Mouse (Mus musculus) gastrocnemius, adult 18-20 months (tissue): ENCODE results near the gene Dnajc25. TPM values are rescaled to one million over a fixed set of nuclear protein-coding genes. Genes with fewer than 3 reads are reported as not detected.

Experiments
- DNase-seq: peaks from one replicate; pipeline ENCODE4 v3.0.0; 2021; ENCODE audit warnings: low spot score
- total RNA-seq, 2 experiments: library from RNA; stranded (reverse); gene quantifications; 2 replicates each; pipeline ENCODE4 v1.2.3; 2021

Gene Dnajc25
- total RNA-seq, 2 experiments from 2014 or later, result 9.3 to 12.1 TPM

- no peak for DNase-seq
Observed at GRCm38 (mm10) chr4:59069276-59069675, 74.4 kb downstream of the Dnajc25 start.

Other genes with a start within 250 kb of the Dnajc25 start
- under 1 TPM in 1 of 2 experiments, not detected in 1; 0.21 TPM for gene Olfr267, start 207.3 kb upstream of the Dnajc25 start, total RNA-seq
- gene Ecpas, start 82.3 kb upstream of the Dnajc25 start, total RNA-seq, result 100 to 1,000 TPM; 263 to 302 TPM
- gene Zkscan16, start 51.4 kb upstream of the Dnajc25 start, total RNA-seq, result not detected
- gene Ptgr1, start 7.9 kb upstream of the Dnajc25 start, total RNA-seq, result under 1 TPM; 0.80 to 0.90 TPM
- not detected for gene Gm20503, start 8.1 kb downstream of the Dnajc25 start, total RNA-seq
- gene Gng10, start 40.0 kb downstream of the Dnajc25 start, total RNA-seq, result 1 to 10 TPM; 5.0 to 6.0 TPM
- gene AI481877, start 143.9 kb downstream of the Dnajc25 start, total RNA-seq, result not detected
- gene Ugcg, start 194.2 kb downstream of the Dnajc25 start, total RNA-seq, result 1 to 10 TPM; 5.5 to 6.2 TPM